In the genomic region with DNA sequence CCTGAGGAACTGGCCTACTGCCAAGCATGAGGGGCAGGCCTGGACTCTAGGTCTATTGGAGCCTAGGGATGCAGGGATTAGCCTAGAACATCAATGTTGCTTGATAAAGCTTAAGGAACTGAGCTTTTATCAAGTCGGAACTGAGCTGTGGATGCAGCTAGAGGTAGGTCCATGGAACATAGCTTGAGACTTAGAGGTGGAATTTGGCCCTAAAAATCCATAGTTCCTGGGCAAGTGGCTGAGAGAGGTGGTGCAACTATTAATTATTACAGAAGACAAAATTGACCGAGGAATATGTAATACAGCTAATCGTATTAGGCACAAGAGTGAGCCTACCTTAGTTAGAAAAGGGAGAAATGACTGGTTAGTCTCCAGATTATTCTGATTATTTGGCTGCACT, we compare ENCODE assay signal across 26 mouse cellular contexts. TPM values are rescaled to one million over a fixed set of nuclear protein-coding genes. Genes with fewer than 3 reads are reported as not detected.
DNase-seq lines count a peak whose midpoint lies in the region; ATAC-seq and TF ChIP-seq lines count a peak whose summit lies in the region.
"Had no signal": no experiment of that assay in that cellular context is flagged by ENCODE, and none has a peak within 500 bp of the region (broad histone marks: within the 10 kb centered on the region; RNA-seq: fewer than 3 reads in every experiment).

No protein-coding gene starts in this region.

- H3K4me2 ChIP-seq in liver, embryonic 12.5 days: no peak overlapping the region
- no peak overlapping the region for H3K4me2 ChIP-seq in liver, postnatal 0 days (ENCODE audit: low read depth, low read length)

- ATAC-seq in liver, embryonic 12.5 days: no peak
- ATAC-seq in liver, postnatal 0 days: peak; percentile 72
- ATAC-seq: activated CD4-positive, CD25-positive, alpha-beta regulatory T cell, adult 4 months; CD4-positive, CD25-positive, alpha-beta regulatory T cell, adult 4 months; Patski had no signal

- TF ChIP-seq CTCF in liver, adult 2 months (IDR thresholded peaks at IDR 0.05; ENCODE audit: low read depth, low read length): no peak
- TF ChIP-seq CTCF in liver, postnatal 0 days (IDR thresholded peaks at IDR 0.05; ENCODE audit: low read depth): no peak

- peaks cover 43% of the 10 kb centered on the region for H3K36me3 ChIP-seq in liver, adult 2 months (ENCODE audit: control insufficient read depth, insufficient read depth, low read length)
- H3K36me3 ChIP-seq in liver, embryonic 12.5 days: no peaks in the 10 kb centered on the region
- H3K36me3 ChIP-seq in liver, postnatal 0 days (replicated peaks; ENCODE audit: insufficient read depth, low read length): no peaks in the 10 kb centered on the region
- H3K36me3 ChIP-seq: G1E had no signal

- DNase-seq in heart, adult 11 months: peak; percentile 71
- DNase-seq in heart, postnatal 4 days: no peak
- DNase-seq in liver, adult 2 months (ENCODE audit: extremely low read depth, low read depth, low spot score): peak; percentile 87
- DNase-seq in liver, postnatal 0 days: peak; percentile 22
- DNase-seq in liver: no peak
- DNase-seq: adrenal gland, adult 2 months; adrenal gland, adult 8-10 months; adrenal gland, postnatal 10 days; adrenal gland, postnatal 14 days; adrenal gland, postnatal 25 days; adrenal gland, postnatal 36 days; B cell, adult 2 months; cerebellum, adult 11 months; cerebellum, adult 11-12 months; cerebellum, adult 18-20 months had no signal

- no peak for TF ChIP-seq POLR2A in liver, adult 2 months (IDR thresholded peaks at IDR 0.05; ENCODE audit: extremely low read depth, insufficient read depth, low read length)

- WGBS in liver, adult 2 months: 23% methylated on average over 3 of the region's 3 CpGs
- WGBS in liver, embryonic 12.5 days (ENCODE audit: insufficient replicate concordance): 59% methylated on average over 3 of the region's 3 CpGs
- 62% methylated on average over 3 of the region's 3 CpGs for WGBS in liver, postnatal 0 days (ENCODE audit: insufficient replicate concordance)

- H3K27ac ChIP-seq in liver, adult 2 months (replicated peaks; ENCODE audit: insufficient read depth, low read depth, low read length): peak overlapping the region; percentile 74
- no peak overlapping the region for H3K27ac ChIP-seq in liver, embryonic 12.5 days
- no peak overlapping the region for H3K27ac ChIP-seq in liver, postnatal 0 days (ENCODE audit: low read depth)

- H3K9ac ChIP-seq in liver, adult 2 months (ENCODE audit: low read depth, low read length): no peak overlapping the region
- no peak overlapping the region for H3K9ac ChIP-seq in liver, embryonic 12.5 days
- no peak overlapping the region for H3K9ac ChIP-seq in liver, postnatal 0 days (replicated peaks)

- no peaks in the 10 kb centered on the region for H3K27me3 ChIP-seq in liver, adult 2 months (ENCODE audit: control insufficient read depth, insufficient read depth, low read length)
- H3K27me3 ChIP-seq in liver, embryonic 12.5 days (replicated peaks): no peaks in the 10 kb centered on the region
- no peaks in the 10 kb centered on the region for H3K27me3 ChIP-seq in liver, postnatal 0 days (ENCODE audit: insufficient read depth, low read length)
- H3K27me3 ChIP-seq: CH12.LX had no signal

- no peaks in the 10 kb centered on the region for H3K79me2 ChIP-seq in liver, adult 2 months (ENCODE audit: control insufficient read depth, insufficient read depth, low read length)

- no peaks in the 10 kb centered on the region for H3K9me3 ChIP-seq in liver, embryonic 12.5 days (replicated peaks)
- no peaks in the 10 kb centered on the region for H3K9me3 ChIP-seq in liver, postnatal 0 days (ENCODE audit: low read length)

- TF ChIP-seq EP300 in liver, postnatal 0 days (IDR thresholded peaks at IDR 0.05; ENCODE audit: low read depth): no peak

- peaks cover 13% of the 10 kb centered on the region for H3K4me1 ChIP-seq in liver, adult 2 months (ENCODE audit: control insufficient read depth, insufficient read depth, low read length)
- no peaks in the 10 kb centered on the region for H3K4me1 ChIP-seq in liver, embryonic 12.5 days
- peaks cover 3% of the 10 kb centered on the region for H3K4me1 ChIP-seq in liver, postnatal 0 days (ENCODE audit: insufficient read depth)

- H3K4me3 ChIP-seq in liver, adult 2 months (ENCODE audit: insufficient read depth, low read depth, low read length): no peak overlapping the region
- no peak overlapping the region for H3K4me3 ChIP-seq in liver, embryonic 12.5 days
- no peak overlapping the region for H3K4me3 ChIP-seq in liver, postnatal 0 days (ENCODE audit: low read depth, low read length)

RNA-seq across cellular contexts. Expression of a gene that starts 3.9 kb away (rescaled TPM):
- not detected for total RNA-seq in heart, postnatal 4 days (2021)
- total RNA-seq in liver, adult 2 months (2014; rRNA removed): 0.37 and 1.3 TPM in 2 replicates
- polyA plus RNA-seq in liver, adult 2 months (2012; rRNA removed): 0.21 and 0.24 TPM in 2 replicates
- polyA plus RNA-seq in liver, embryonic 12.5 days (2016; fragmentation: Nextera tagmentation; extraction: Ambion mirVana): 1.3 and 1.8 TPM in 2 replicates
- polyA plus RNA-seq in liver, postnatal 0 days (2015; fragmentation: Nextera tagmentation; extraction: Ambion mirVana): 41.6 and 42.7 TPM in 2 replicates
- total RNA-seq: adrenal gland, adult 18-20 months; adrenal gland, postnatal 25 days; adrenal gland, postnatal 36 days; CH12.LX; ES-E14; G1E; MEL had no signal
- polyA plus RNA-seq: activated CD4-positive, CD25-positive, alpha-beta regulatory T cell, adult 4 months; adrenal gland, adult 2 months; brain, embryonic 14.5 days; C2C12; CD4-positive, CD25-positive, alpha-beta regulatory T cell, adult 4 months; G1E had no signal

RNA-seq across cellular contexts. Expression of a gene that starts 9.7 kb away (rescaled TPM):
- total RNA-seq in heart, postnatal 4 days (2021): not detected
- 205 and 206 TPM in 2 replicates for total RNA-seq in liver, adult 2 months (2014; rRNA removed)
- 62.6 and 67.7 TPM in 2 replicates for polyA plus RNA-seq in liver, adult 2 months (2012; rRNA removed)
- polyA plus RNA-seq in liver, embryonic 12.5 days (2016; fragmentation: Nextera tagmentation; extraction: Ambion mirVana): 0.81 and 0.91 TPM in 2 replicates
- polyA plus RNA-seq in liver, postnatal 0 days (2015; fragmentation: Nextera tagmentation; extraction: Ambion mirVana): 29.5 and 30.1 TPM in 2 replicates
- total RNA-seq: adrenal gland, adult 18-20 months; adrenal gland, postnatal 25 days; CH12.LX; ES-E14; MEL had no signal
- polyA plus RNA-seq: C2C12, G1E, Patski had no signal

RNA-seq across cellular contexts. Expression of a gene that starts 28.7 kb away (rescaled TPM):
- 1 to 10 TPM; 1.1 to 1.4 TPM for total RNA-seq in heart, postnatal 4 days (2021)
- total RNA-seq in liver, adult 2 months (2014; rRNA removed): 170 and 235 TPM in 2 replicates
- polyA plus RNA-seq in liver, adult 2 months (2012; rRNA removed): 60.2 and 66.1 TPM in 2 replicates
- polyA plus RNA-seq in liver, embryonic 12.5 days (2016; fragmentation: Nextera tagmentation; extraction: Ambion mirVana): 1.7 and 1.8 TPM in 2 replicates
- polyA plus RNA-seq in liver, postnatal 0 days (2015; fragmentation: Nextera tagmentation; extraction: Ambion mirVana): 8.0 and 8.4 TPM in 2 replicates
- total RNA-seq: MEL had no signal
- polyA plus RNA-seq: G1E had no signal

RNA-seq across cellular contexts. Expression of a gene that starts 42.5 kb away (rescaled TPM):
- not detected for total RNA-seq in heart, postnatal 4 days (2021)
- 80.9 and 92.1 TPM in 2 replicates for total RNA-seq in liver, adult 2 months (2014; rRNA removed)
- polyA plus RNA-seq in liver, adult 2 months (2012; rRNA removed): 21.6 and 26.1 TPM in 2 replicates
- polyA plus RNA-seq in liver, embryonic 12.5 days (2016; fragmentation: Nextera tagmentation; extraction: Ambion mirVana): 3.2 and 3.5 TPM in 2 replicates
- 55.4 and 60.8 TPM in 2 replicates for polyA plus RNA-seq in liver, postnatal 0 days (2015; fragmentation: Nextera tagmentation; extraction: Ambion mirVana)
- total RNA-seq: adrenal gland, adult 18-20 months; adrenal gland, adult 2 months; adrenal gland, postnatal 25 days; CH12.LX; ES-E14; G1E; MEL had no signal
- polyA plus RNA-seq: activated CD4-positive, CD25-positive, alpha-beta regulatory T cell, adult 4 months; adrenal gland, adult 2 months; brain, embryonic 14.5 days; C2C12; CD4-positive, CD25-positive, alpha-beta regulatory T cell, adult 4 months; G1E; Patski had no signal

Comparison
In these comparisons a context has a peak if more than half of its experiments do, and no peak if none do; other contexts are left out.
1. DNase-seq: peak in heart, adult 11 months (single experiment), liver, adult 2 months (single experiment) and liver, postnatal 0 days (single experiment); none in heart, postnatal 4 days (single experiment) and liver (single experiment).
2. RNA of a gene that starts 3.9 kb away (polyA plus RNA-seq): 41.6 to 42.7 TPM in liver, postnatal 0 days; 1.3 to 1.8 TPM in liver, embryonic 12.5 days and 0.21 to 0.24 TPM in liver, adult 2 months; every median in the first group is over 10 times any median in the second.
3. RNA of a gene that starts 9.7 kb away (polyA plus RNA-seq): 62.6 to 67.7 TPM in liver, adult 2 months and 29.5 to 30.1 TPM in liver, postnatal 0 days; 0.81 to 0.91 TPM in liver, embryonic 12.5 days; every median in the first group is over 10 times any median in the second.